Mouse (Mus musculus) lung, postnatal 0 days (tissue): Measurements from ENCODE around the gene Gm36079.
"Not testable (repeated sequence)": the region's sequence is repeated elsewhere in the genome, so short reads cannot be mapped to it uniquely, and the experiment has no call there.

ENCODE experiments used
- CTCF ChIP-seq: IDR thresholded peaks from 2 replicates; pipeline ENCODE4 v1.5.1; 2016; ENCODE audit warnings: antibody characterized with exemption, mild to moderate bottlenecking
- EP300 ChIP-seq: IDR thresholded peaks from 2 replicates; pipeline ENCODE4 v1.6.1; 2016; ENCODE audit warnings: antibody characterized with exemption, mild to moderate bottlenecking, control low read depth

DNA sequence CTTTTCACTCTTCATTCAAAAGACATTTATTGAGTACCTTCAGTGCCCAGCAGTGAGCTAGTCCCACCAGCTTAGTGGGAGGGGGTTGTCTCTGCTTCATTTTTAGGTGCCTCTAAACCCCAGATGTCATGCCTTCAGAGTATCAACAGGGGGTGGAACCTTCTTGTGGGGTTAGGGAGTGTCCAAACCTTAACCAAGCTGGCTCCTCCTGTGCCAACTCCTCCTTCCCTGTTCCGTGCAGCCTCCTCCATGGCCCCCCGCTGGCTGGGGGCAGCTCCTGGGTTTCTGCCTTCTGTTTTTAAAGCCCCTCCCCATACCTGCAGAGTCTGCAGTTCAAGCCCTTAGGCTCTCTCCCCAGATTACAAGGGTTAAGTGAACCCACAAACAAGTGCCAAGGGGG, 21.4 kb upstream of the Gm36079 start:
- not testable (repeated sequence) for TF ChIP-seq CTCF, EP300
